Mouse (Mus musculus) spleen, adult 2 months (tissue): Measurements from ENCODE around the gene Fis1.

Experiments used
- CTCF ChIP-seq: fragments of 200-500 bp; IDR thresholded peaks from 2 replicates; pipeline ENCODE4 v1.5.1; 2011; ENCODE audit warnings: mild to moderate bottlenecking, inconsistent platforms; ENCODE audit not compliant: insufficient read depth, insufficient read length, insufficient replicate concordance; ENCODE audit errors: extremely low read depth
- POLR2A ChIP-seq: fragments of 200-500 bp; IDR thresholded peaks from 2 replicates; pipeline ENCODE4 v1.6.1; 2011; ENCODE audit warnings: low read depth, low read length, inconsistent platforms

DNA sequence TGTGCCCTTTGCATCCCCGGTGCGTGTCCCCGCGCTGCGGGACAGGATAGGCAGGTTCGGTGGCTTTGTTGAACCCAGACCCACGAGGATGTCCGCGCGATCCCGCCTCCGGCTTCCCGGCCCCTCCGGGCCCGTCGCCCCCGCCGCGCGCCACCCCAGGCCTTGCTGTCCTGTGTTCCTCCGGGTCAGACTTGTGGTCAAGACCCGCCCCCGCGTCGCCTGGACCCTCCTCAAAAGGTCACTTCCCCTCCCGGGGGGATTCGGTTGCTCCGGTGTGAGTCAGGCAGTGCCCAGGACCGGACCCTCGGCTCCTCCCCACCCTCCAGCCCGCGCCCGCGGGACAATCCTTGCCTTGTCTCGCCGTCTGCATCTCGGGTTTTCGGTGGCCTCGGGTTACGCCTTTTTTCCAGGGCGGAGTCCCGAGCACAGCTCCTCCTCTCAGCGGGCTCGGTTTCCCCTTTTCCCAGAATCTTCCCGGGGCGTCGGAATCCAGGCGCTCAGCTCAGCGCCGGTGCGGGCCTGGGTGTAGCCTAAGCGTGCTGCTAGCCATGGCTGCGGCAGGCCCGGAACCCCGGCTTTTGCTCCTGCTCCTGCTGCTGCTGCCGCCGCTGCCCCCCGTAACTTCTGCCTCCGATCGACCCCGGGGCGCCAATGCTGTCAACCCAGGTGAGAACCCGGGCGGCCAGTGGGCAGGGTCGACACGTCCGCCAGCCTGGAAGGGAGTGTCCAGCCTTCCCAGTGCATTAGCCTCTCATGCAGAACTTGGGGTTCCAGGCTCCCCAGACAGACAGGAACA lies 34.3 kb downstream of the Fis1 start:
- no peak for TF ChIP-seq POLR2A
- no peak for TF ChIP-seq CTCF
